Mouse (Mus musculus): Measurements from ENCODE around the gene Slc22a14. TPM values are rescaled to one million over a fixed set of nuclear protein-coding genes. Genes with fewer than 3 reads are reported as not detected.
"Not testable (repeated sequence)": the region's sequence is repeated elsewhere in the genome, so short reads cannot be mapped to it uniquely, and the experiment has no call there.

The Slc22a14 gene
- total and polyA plus RNA-seq, 3 experiments: not detected

DNA sequence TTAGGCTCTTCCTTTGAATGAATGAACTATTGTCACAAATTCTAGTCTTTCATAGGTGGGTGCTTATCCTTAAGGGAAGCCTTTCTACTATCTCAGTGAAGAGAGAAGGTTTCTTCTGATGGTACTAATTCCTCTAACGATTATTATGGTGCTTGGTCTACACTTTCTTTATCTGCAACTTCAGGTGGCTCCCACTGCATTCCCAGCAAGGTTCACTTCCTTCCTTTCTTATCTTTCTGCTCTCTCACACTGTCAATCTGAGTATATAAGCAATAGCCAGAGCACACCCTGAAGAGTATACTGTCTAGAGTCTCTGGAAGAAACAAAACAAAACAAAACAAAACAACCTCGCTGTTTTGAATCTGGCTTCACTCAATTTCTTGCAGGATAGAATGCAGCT, 145.7 kb downstream of the Slc22a14 start:
- H3K4me3 ChIP-seq (ENCODE audit: control insufficient read depth in 1 of 2, insufficient read depth in 1 of 2, low read depth in 2 of 2, low read length in 2 of 2): no peak overlapping the region
- no peak for TF ChIP-seq CHD1 (IDR thresholded peaks at IDR 0.05; ENCODE audit: low read depth, low read length)
- TF ChIP-seq BHLHE40 (IDR thresholded peaks at IDR 0.05; ENCODE audit: borderline replicate concordance, low read depth, low read length): no peak
- TF ChIP-seq SIN3A (IDR thresholded peaks at IDR 0.05; ENCODE audit: low read length): peak; percentile 31; the same call in 1 of the 2 replicates
- peak; percentile 18; the same call in 1 of the 2 replicates for TF ChIP-seq TAL1 (IDR thresholded peaks at IDR 0.05; ENCODE audit: low read length)
- 0 out of 2 replicates have a peak, but pooled peaks have one; percentile 16 for TF ChIP-seq MAFK (IDR thresholded peaks at IDR 0.05; ENCODE audit: borderline replicate concordance, low read depth, low read length)
- TF ChIP-seq TCF12 (IDR thresholded peaks at IDR 0.05; ENCODE audit: low read depth, low read length): peak; percentile 63; the same call in 1 of the 2 replicates
- TF ChIP-seq ELF1 (IDR thresholded peaks at IDR 0.05; ENCODE audit: low read depth, low read length): no peak
- TF ChIP-seq EP300 (IDR thresholded peaks at IDR 0.05; ENCODE audit: low read depth in 1 of 2, low read length in 2 of 2): peak; percentile 69 to 71
- no peak for TF ChIP-seq KAT2A (conservative IDR thresholded peaks at IDR 0.05; ENCODE audit: low read depth, low read length)
- TF ChIP-seq GATA1 (IDR thresholded peaks at IDR 0.05; ENCODE audit: low read depth, low read length): peak; percentile 78
- peak; percentile 55 for TF ChIP-seq ETS1 (IDR thresholded peaks at IDR 0.05; ENCODE audit: low read depth, low read length)
- peak; percentile 80 for TF ChIP-seq RCOR1 (IDR thresholded peaks at IDR 0.05; ENCODE audit: low read depth, low read length)
- no peaks in the 10 kb centered on the region for H3K9me3 ChIP-seq (replicated peaks; ENCODE audit: insufficient read depth, low read length)
- H3K4me1 ChIP-seq (ENCODE audit: control insufficient read depth in 1 of 2, insufficient read depth in 2 of 2, low read length in 2 of 2): peaks cover 1 to 8% of the 10 kb centered on the region in 2 experiments; a peak in 1 of 4 replicates
- no peak overlapping the region for H3K27ac ChIP-seq (ENCODE audit: control insufficient read depth, low read depth, low read length)
- H3K9ac ChIP-seq (ENCODE audit: control insufficient read depth, low read depth, low read length, poor library complexity, severe bottlenecking): no peak overlapping the region
- peaks cover 0 to 14% of the 10 kb centered on the region in 2 experiments; a peak in 2 of 4 replicates for H3K36me3 ChIP-seq (ENCODE audit: control insufficient read depth in 1 of 2, insufficient read depth in 2 of 2, low read length in 2 of 2)
- H3K79me2 ChIP-seq (ENCODE audit: control insufficient read depth, insufficient read depth, low read length, poor library complexity): no peaks in the 10 kb centered on the region
- no peaks in the 10 kb centered on the region for H3K27me3 ChIP-seq (ENCODE audit: control insufficient read depth in 1 of 2, insufficient read depth in 2 of 2, low read length in 2 of 2)
- DNase-seq (ENCODE audit: low read depth, low spot score): peak; percentile 32

DNA sequence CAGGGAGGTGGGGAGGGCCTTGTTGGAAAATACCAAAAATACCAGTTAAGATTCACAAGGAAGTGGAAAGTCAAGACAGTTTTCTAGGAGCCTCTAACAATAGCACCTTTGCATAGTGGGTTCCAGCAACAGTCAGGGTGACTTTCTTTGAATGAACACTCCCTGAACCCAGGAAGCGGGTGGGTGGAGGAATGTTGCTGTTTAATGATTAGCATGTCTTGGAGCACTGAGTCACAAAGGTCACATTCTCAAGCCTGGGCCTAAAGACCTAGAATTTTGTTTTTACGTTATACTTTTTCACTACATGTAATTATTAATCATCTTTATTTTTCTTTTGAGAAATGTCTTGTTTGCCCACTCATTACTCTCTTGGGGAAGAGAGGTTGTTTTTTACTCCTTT, 150.0 kb downstream of the Slc22a14 start:
- not testable (repeated sequence) for H3K9me3 ChIP-seq (replicated peaks; ENCODE audit: insufficient read depth, low read length); DNase-seq (ENCODE audit: low read depth, low spot score); H3K79me2 ChIP-seq (ENCODE audit: control insufficient read depth, insufficient read depth, low read length, poor library complexity); H3K4me3 ChIP-seq (ENCODE audit: control insufficient read depth in 1 of 2, insufficient read depth in 1 of 2, low read depth in 2 of 2, low read length in 2 of 2); H3K27me3 ChIP-seq (ENCODE audit: control insufficient read depth in 1 of 2, insufficient read depth in 2 of 2, low read length in 2 of 2); H3K27ac ChIP-seq (ENCODE audit: control insufficient read depth, low read depth, low read length); H3K9ac ChIP-seq (ENCODE audit: control insufficient read depth, low read depth, low read length, poor library complexity, severe bottlenecking); H3K4me1 ChIP-seq (ENCODE audit: control insufficient read depth in 1 of 2, insufficient read depth in 2 of 2, low read length in 2 of 2)
- peaks cover 0 to 11% of the 10 kb centered on the region in 2 experiments; a peak in 2 of 4 replicates for H3K36me3 ChIP-seq (ENCODE audit: control insufficient read depth in 1 of 2, insufficient read depth in 2 of 2, low read length in 2 of 2)

DNA sequence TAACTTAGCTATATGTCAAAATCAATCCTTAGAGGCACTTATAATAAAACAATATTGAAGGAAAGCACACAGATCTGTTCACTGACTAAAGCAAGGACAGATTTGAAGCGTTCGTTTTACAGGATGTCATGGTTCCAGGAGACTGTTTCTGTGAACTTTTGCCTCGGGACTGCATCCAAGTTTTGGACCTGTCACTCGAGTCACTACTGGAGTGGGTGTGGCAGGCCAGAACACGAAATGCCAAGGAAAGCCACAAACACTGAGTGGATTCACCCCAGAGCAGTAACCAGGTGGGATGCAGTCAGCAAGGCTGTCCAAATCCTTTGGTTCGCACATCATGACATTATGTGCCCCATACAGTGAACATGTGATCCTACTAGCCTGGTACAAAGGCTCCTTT, 150.8 kb downstream of the Slc22a14 start:
- no peak overlapping the region for H3K27ac ChIP-seq (ENCODE audit: control insufficient read depth, low read depth, low read length)
- H3K4me1 ChIP-seq (ENCODE audit: control insufficient read depth in 1 of 2, insufficient read depth in 2 of 2, low read length in 2 of 2): peaks cover 0 to 4% of the 10 kb centered on the region in 2 experiments; a peak in 1 of 4 replicates
- no peak for DNase-seq (ENCODE audit: low read depth, low spot score)
- H3K36me3 ChIP-seq (ENCODE audit: control insufficient read depth in 1 of 2, insufficient read depth in 2 of 2, low read length in 2 of 2): peaks cover 0 to 4% of the 10 kb centered on the region in 2 experiments; a peak in 1 of 4 replicates
- TF ChIP-seq MXI1 (IDR thresholded peaks at IDR 0.05; ENCODE audit: low read depth, low read length): no peak
- no peak for TF ChIP-seq JUND (IDR thresholded peaks at IDR 0.05; ENCODE audit: low read depth, low read length)
- no peak for TF ChIP-seq HCFC1 (IDR thresholded peaks at IDR 0.05; ENCODE audit: low read depth, low read length)
- TF ChIP-seq ELF1 (IDR thresholded peaks at IDR 0.05; ENCODE audit: low read depth, low read length): no peak
- TF ChIP-seq ZNF384 (IDR thresholded peaks at IDR 0.05; ENCODE audit: low read depth, low read length): no peak
- H3K27me3 ChIP-seq (ENCODE audit: control insufficient read depth in 1 of 2, insufficient read depth in 2 of 2, low read length in 2 of 2): no peaks in the 10 kb centered on the region
- no peak overlapping the region for H3K4me3 ChIP-seq (ENCODE audit: control insufficient read depth in 1 of 2, insufficient read depth in 1 of 2, low read depth in 2 of 2, low read length in 2 of 2)
- no peaks in the 10 kb centered on the region for H3K79me2 ChIP-seq (ENCODE audit: control insufficient read depth, insufficient read depth, low read length, poor library complexity)
- H3K9me3 ChIP-seq (replicated peaks; ENCODE audit: insufficient read depth, low read length): no peaks in the 10 kb centered on the region
- no peak overlapping the region for H3K9ac ChIP-seq (ENCODE audit: control insufficient read depth, low read depth, low read length, poor library complexity, severe bottlenecking)
